Mouse (Mus musculus) hindbrain, embryonic 14.5 days (tissue): ENCODE measurements at regions not wholly inside any gene's neighbourhood (a gene's known extent, or its start where the extent isn't known, plus 50 kb on each side); places are given as distances from the start of the nearest gene placed in this dataset.

Experiments
- ATAC-seq: fragments of 200-750 bp; cut with Nextera tagmentation; 2 replicates; pipeline ENCODE4 v1.8.0; 2017; ENCODE audit warnings: moderate number of reproducible peaks, mild to moderate bottlenecking, moderate TSS enrichment, moderate library complexity; ENCODE audit not compliant: low FRiP score
- DNase-seq: peaks from one replicate; pipeline ENCODE4 v3.0.0-alpha.2; 2015; ENCODE audit warnings: low spot score
- H3K27ac ChIP-seq: fragments of 300-500 bp; sonication (generic); 2 replicates; pipeline ENCODE4 v1.5.1; 2014; ENCODE audit warnings: mild to moderate bottlenecking, moderate library complexity
- H3K27me3 ChIP-seq: fragments of 300-500 bp; sonication (generic); 2 replicates; pipeline ENCODE4 v1.6.1; 2014; ENCODE audit warnings: mild to moderate bottlenecking, low read length, mixed read lengths; ENCODE audit not compliant: control insufficient read depth, insufficient read depth
- H3K36me3 ChIP-seq: fragments of 300-500 bp; sonication (generic); replicated peaks from 2 replicates; pipeline ENCODE4 v1.6.1; 2014; ENCODE audit not compliant: control insufficient read depth, insufficient read depth
- H3K4me1 ChIP-seq: fragments of 300-500 bp; sonication (generic); replicated peaks from 2 replicates; pipeline ENCODE4 v1.6.1; 2014; ENCODE audit warnings: antibody characterized with exemption, low read length, mixed read lengths; ENCODE audit not compliant: control insufficient read depth, insufficient read depth
- H3K4me2 ChIP-seq: fragments of 300-500 bp; sonication (generic); replicated peaks from 2 replicates; pipeline ENCODE4 v1.6.1; 2014; ENCODE audit warnings: mild to moderate bottlenecking, moderate library complexity
- H3K4me3 ChIP-seq: fragments of 300-500 bp; sonication (generic); replicated peaks from 2 replicates; pipeline ENCODE4 v1.5.1; 2014; ENCODE audit warnings: mild to moderate bottlenecking, low read length
- H3K9ac ChIP-seq: fragments of 300-500 bp; sonication (generic); 2 replicates; pipeline ENCODE4 v1.6.1; 2014
- H3K9me3 ChIP-seq: fragments of 300-500 bp; sonication (generic); 2 replicates; pipeline ENCODE4 v1.6.1; 2016; ENCODE audit warnings: low read length; ENCODE audit not compliant: control insufficient read depth
- WGBS: fragments of 180-500 bp; shearing (Covaris S2); extraction: QIAGEN DNeasy Blood & Tissue Kit; methylation state at CpG from one replicate; pipeline ENCODE4 v1.1.7; 2014; 5-methylcytosine and 5-hydroxymethylcytosine counted together

- 39% methylated on average over 4 of the region's 4 CpGs for WGBS
- DNase-seq = no peak
- Histone ChIP-seq H3K4me3 (no peak overlapping the region), H3K9me3 (no peaks in the 10 kb centered on the region), H3K9ac (no peak overlapping the region), H3K4me2 (no peak overlapping the region), H3K27ac (no peak overlapping the region), H3K4me1 (no peaks in the 10 kb centered on the region), H3K36me3 (no peaks in the 10 kb centered on the region), H3K27me3 (no peaks in the 10 kb centered on the region)
- ATAC-seq = no peak
These were observed 203.8 kb upstream of the Map3k7 start for GRCm38 (mm10) chr4:31760116-31760515.

GRCm38 (mm10) chr4:31762199-31762598 is 201.7 kb upstream of the Map3k7 start:
- Histone ChIP-seq H3K4me2 (no peak overlapping the region), H3K9me3 (no peaks in the 10 kb centered on the region), H3K4me3 (no peak overlapping the region), H3K9ac (no peak overlapping the region), H3K36me3 (no peaks in the 10 kb centered on the region), H3K27me3 (no peaks in the 10 kb centered on the region), H3K4me1 (no peaks in the 10 kb centered on the region), H3K27ac (no peak overlapping the region)
- DNase-seq = no peak
- ATAC-seq = no peak
- 82% methylated on average over 7 of the region's 7 CpGs for WGBS

GRCm38 (mm10) chr4:31768026-31768626 is 195.8 kb upstream of the Map3k7 start:
- no peak overlapping the region for H3K9ac ChIP-seq
- ATAC-seq (no peak), DNase-seq (no peak)
- H3K4me3 ChIP-seq = no peak overlapping the region
- no peak overlapping the region for H3K4me2 ChIP-seq
- H3K27ac ChIP-seq = no peak overlapping the region
- no peaks in the 10 kb centered on the region for H3K9me3 ChIP-seq
- H3K36me3 ChIP-seq = no peaks in the 10 kb centered on the region
- H3K4me1 ChIP-seq = no peaks in the 10 kb centered on the region
- no peaks in the 10 kb centered on the region for H3K27me3 ChIP-seq
- 88% methylated on average over 6 of the region's 6 CpGs for WGBS

GRCm38 (mm10) chr4:31769325-31769724 is 194.6 kb upstream of the Map3k7 start:
- no peak overlapping the region for H3K27ac ChIP-seq
- H3K9ac ChIP-seq = no peak overlapping the region
- H3K36me3 ChIP-seq = no peaks in the 10 kb centered on the region
- no peaks in the 10 kb centered on the region for H3K4me1 ChIP-seq
- no peaks in the 10 kb centered on the region for H3K9me3 ChIP-seq
- H3K4me3 ChIP-seq = no peak overlapping the region
- H3K4me2 ChIP-seq = no peak overlapping the region
- DNase-seq = no peak
- no peaks in the 10 kb centered on the region for H3K27me3 ChIP-seq
- no peak for ATAC-seq
- 87% methylated on average over 4 of the region's 4 CpGs for WGBS

GRCm38 (mm10) chr4:31786284-31786683 is 177.6 kb upstream of the Map3k7 start:
- ATAC-seq = no peak
- Histone ChIP-seq H3K27me3 (no peaks in the 10 kb centered on the region), H3K4me3 (no peak overlapping the region), H3K4me1 (no peaks in the 10 kb centered on the region), H3K9ac (no peak overlapping the region), H3K36me3 (no peaks in the 10 kb centered on the region), H3K9me3 (no peaks in the 10 kb centered on the region), H3K27ac (no peak overlapping the region), H3K4me2 (no peak overlapping the region)
- DNase-seq = no peak
- 72% methylated on average over 1 of the region's 1 CpGs for WGBS

- ATAC-seq (no peak), DNase-seq (no peak)
- Histone ChIP-seq H3K36me3 (no peaks in the 10 kb centered on the region), H3K4me3 (no peak overlapping the region), H3K27me3 (no peaks in the 10 kb centered on the region), H3K4me2 (no peak overlapping the region), H3K9me3 (0 out of 2 replicates have a peak, but pooled peaks cover 5% of the 10 kb centered on the region), H3K27ac (no peak overlapping the region), H3K9ac (no peak overlapping the region), H3K4me1 (no peaks in the 10 kb centered on the region)
- WGBS = 84% methylated on average over 3 of the region's 3 CpGs
These were observed 146.2 kb upstream of the Map3k7 start for GRCm38 (mm10) chr4:31817574-31818240.

- ATAC-seq (no peak), DNase-seq (no peak)
- H3K27ac ChIP-seq = no peak overlapping the region
- H3K9ac ChIP-seq = no peak overlapping the region
- no peaks in the 10 kb centered on the region for H3K27me3 ChIP-seq
- no peak overlapping the region for H3K4me2 ChIP-seq
- H3K4me1 ChIP-seq = no peaks in the 10 kb centered on the region
- no peak overlapping the region for H3K4me3 ChIP-seq
- no peaks in the 10 kb centered on the region for H3K9me3 ChIP-seq
- 81% methylated on average over 18 of the region's 18 CpGs for WGBS
- no peaks in the 10 kb centered on the region for H3K36me3 ChIP-seq
These were observed 144.2 kb upstream of the Map3k7 start for GRCm38 (mm10) chr4:31819521-31820259.

- Histone ChIP-seq H3K4me3 (0 out of 2 replicates have a peak overlapping the region, but pooled peaks have one; percentile 6), H3K27me3 (no peaks in the 10 kb centered on the region), H3K27ac (no peak overlapping the region), H3K36me3 (no peaks in the 10 kb centered on the region), H3K4me2 (peak overlapping the region; percentile 33), H3K9ac (no peak overlapping the region), H3K4me1 (no peaks in the 10 kb centered on the region), H3K9me3 (no peaks in the 10 kb centered on the region)
- 58% methylated on average over 19 of the region's 19 CpGs for WGBS
- DNase-seq = no peak
- ATAC-seq = no peak; the same call in 1 of the 2 replicates
These were observed 140.1 kb upstream of the Map3k7 start for GRCm38 (mm10) chr4:31823574-31824348.
